Mouse (Mus musculus) intestine, embryonic 14.5 days (tissue): ENCODE results near the gene Epha6. TPM values are rescaled to one million over a fixed set of nuclear protein-coding genes. Genes with fewer than 3 reads are reported as not detected.

Experiments
- ATAC-seq: fragments of 200-750 bp; cut with Nextera tagmentation; replicated peaks from 2 replicates; pipeline ENCODE4 v1.8.0; 2017; ENCODE audit warnings: low read depth, moderate number of reproducible peaks, moderate TSS enrichment, moderate library complexity; ENCODE audit not compliant: low FRiP score, low TSS enrichment
- DNase-seq: peaks from one replicate; pipeline ENCODE4 v3.0.0-alpha.2; 2018; ENCODE audit warnings: low spot score
- H3K27ac ChIP-seq: fragments of 300-500 bp; sonication (generic); 2 replicates; pipeline ENCODE4 v1.5.1; 2014; ENCODE audit warnings: low read depth, mild to moderate bottlenecking, control low read depth
- H3K27me3 ChIP-seq: fragments of 300-500 bp; sonication (generic); replicated peaks from 2 replicates; pipeline ENCODE4 v1.6.1; 2014; ENCODE audit warnings: low read length, control low read depth; ENCODE audit not compliant: control insufficient read depth, insufficient read depth
- H3K36me3 ChIP-seq: fragments of 300-500 bp; sonication (generic); 2 replicates; pipeline ENCODE4 v1.6.1; 2014; ENCODE audit warnings: low read length, control low read depth; ENCODE audit not compliant: control insufficient read depth, insufficient read depth
- H3K4me1 ChIP-seq: fragments of 300-500 bp; sonication (generic); replicated peaks from 2 replicates; pipeline ENCODE4 v1.6.1; 2014; ENCODE audit warnings: low read length, control low read depth, mixed read lengths; ENCODE audit not compliant: control insufficient read depth, insufficient read depth
- H3K4me2 ChIP-seq: fragments of 300-500 bp; sonication (generic); 2 replicates; pipeline ENCODE4 v1.6.1; 2014; ENCODE audit warnings: low read length
- H3K4me3 ChIP-seq: fragments of 300-500 bp; sonication (generic); 2 replicates; pipeline ENCODE4 v1.5.1; 2014; ENCODE audit warnings: low read depth, low read length, control low read depth, mixed read lengths
- H3K9ac ChIP-seq: fragments of 300-500 bp; sonication (generic); 2 replicates; pipeline ENCODE4 v1.6.1; 2014; ENCODE audit warnings: mild to moderate bottlenecking, low read length
- H3K9me3 ChIP-seq: fragments of 300-500 bp; sonication (generic); 2 replicates; pipeline ENCODE4 v1.6.1; 2016; ENCODE audit warnings: low read length, control low read depth; ENCODE audit not compliant: control insufficient read depth
- WGBS: fragments of 180-500 bp; shearing (Covaris S2); extraction: QIAGEN DNeasy Blood & Tissue Kit; methylation state at CpG from one replicate; pipeline ENCODE4 v1.1.7; 2014; 5-methylcytosine and 5-hydroxymethylcytosine counted together
- polyA plus RNA-seq: library from polyadenylated mRNA; unstranded; fragments of >200 nt; fragmentation: Nextera tagmentation; extraction: Ambion mirVana; gene quantifications from 2 replicates; pipeline ENCODE4 v1.2.1, GENCODE M21; 2014

Gene Epha6
- polyA plus RNA-seq, 1 experiment from 2014 or later: 0.27 TPM

- 0 out of 2 replicates have a peak, but pooled peaks cover 5% of the 10 kb centered on the region for H3K4me1 ChIP-seq
- peak; percentile 97 for DNase-seq
- peak within 1 kb of the TSS; percentile 70 for H3K4me3 ChIP-seq
- peak within 1 kb of the TSS; percentile 99 for H3K27ac ChIP-seq
- H3K27me3 ChIP-seq: no peaks in the 10 kb centered on the region
- peak within 1 kb of the TSS; percentile 67 for H3K9ac ChIP-seq
- H3K9me3 ChIP-seq: no peaks in the 10 kb centered on the region
- peak within 1 kb of the TSS; percentile 69 for H3K4me2 ChIP-seq
- 0% methylated on average over 46 of the region's 46 CpGs for WGBS
- ATAC-seq: peak; percentile 98
- H3K36me3 ChIP-seq: no peaks in the 10 kb centered on the region
These were observed 966.1 kb downstream of the Epha6 start, which contains the start of gene Arl6 for GRCm38 (mm10) chr16:59639102-59639691. Gene Arl6 (minus strand): TSS chr16:59639391.

GRCm38 (mm10) chr16:59634598-59634997 lies 970.7 kb downstream of the Epha6 start:
- no peak for DNase-seq
- H3K27ac ChIP-seq: no peak overlapping the region
- no peak overlapping the region for H3K9ac ChIP-seq
- H3K4me2 ChIP-seq: no peak overlapping the region
- 0 out of 2 replicates have a peak, but pooled peaks cover 5% of the 10 kb centered on the region for H3K4me1 ChIP-seq
- ATAC-seq: no peak
- H3K36me3 ChIP-seq: peaks cover 8% of the 10 kb centered on the region; the same call in 1 of the 2 replicates
- no peak overlapping the region for H3K4me3 ChIP-seq
- no peaks in the 10 kb centered on the region for H3K27me3 ChIP-seq
- 84% methylated on average over 2 of the region's 2 CpGs for WGBS
- H3K9me3 ChIP-seq: no peaks in the 10 kb centered on the region

- H3K4me1 ChIP-seq: no peaks in the 10 kb centered on the region
- ATAC-seq (no peak), DNase-seq (no peak)
- H3K4me2 ChIP-seq: no peak overlapping the region
- no peak overlapping the region for H3K4me3 ChIP-seq
- H3K9me3 ChIP-seq: no peaks in the 10 kb centered on the region
- 94% methylated on average over 2 of the region's 2 CpGs for WGBS
- no peaks in the 10 kb centered on the region for H3K36me3 ChIP-seq
- H3K27ac ChIP-seq: no peak overlapping the region
- no peaks in the 10 kb centered on the region for H3K27me3 ChIP-seq
- no peak overlapping the region for H3K9ac ChIP-seq
These were observed 983.8 kb downstream of the Epha6 start for GRCm38 (mm10) chr16:59621554-59621953.

- WGBS: 31% methylated on average over 3 of the region's 3 CpGs
- no peak for DNase-seq
- Histone ChIP-seq H3K9me3 (no peaks in the 10 kb centered on the region), H3K9ac (no peak overlapping the region), H3K4me1 (no peaks in the 10 kb centered on the region), H3K36me3 (no peaks in the 10 kb centered on the region), H3K27me3 (no peaks in the 10 kb centered on the region), H3K4me3 (no peak overlapping the region), H3K27ac (no peak overlapping the region), H3K4me2 (no peak overlapping the region)
- ATAC-seq: no peak
These were observed 988.2 kb downstream of the Epha6 start for GRCm38 (mm10) chr16:59617167-59617566.

GRCm38 (mm10) chr16:59615675-59616074 lies 989.7 kb downstream of the Epha6 start:
- Histone ChIP-seq H3K27ac (no peak overlapping the region), H3K9me3 (no peaks in the 10 kb centered on the region), H3K27me3 (no peaks in the 10 kb centered on the region), H3K4me2 (no peak overlapping the region), H3K36me3 (no peaks in the 10 kb centered on the region), H3K4me1 (no peaks in the 10 kb centered on the region), H3K9ac (no peak overlapping the region), H3K4me3 (no peak overlapping the region)
- no peak for ATAC-seq
- WGBS: 76% methylated on average over 3 of the region's 3 CpGs
- DNase-seq: no peak

- Histone ChIP-seq H3K9ac (no peak overlapping the region), H3K4me2 (no peak overlapping the region), H3K4me1 (no peaks in the 10 kb centered on the region), H3K36me3 (no peaks in the 10 kb centered on the region), H3K27ac (no peak overlapping the region), H3K27me3 (no peaks in the 10 kb centered on the region), H3K9me3 (no peaks in the 10 kb centered on the region), H3K4me3 (no peak overlapping the region)
- DNase-seq (no peak), ATAC-seq (no peak)
- WGBS: 83% methylated on average over 1 of the region's 1 CpGs
These were observed 994.6 kb downstream of the Epha6 start for GRCm38 (mm10) chr16:59610750-59611149.

GRCm38 (mm10) chr16:59604078-59604781 lies 1001.1 kb downstream of the Epha6 start:
- DNase-seq (no peak), ATAC-seq (no peak)
- Histone ChIP-seq H3K36me3 (no peaks in the 10 kb centered on the region), H3K4me2 (no peak overlapping the region), H3K4me1 (peaks cover 5% of the 10 kb centered on the region; the same call in 1 of the 2 replicates), H3K9ac (no peak overlapping the region), H3K27me3 (no peaks in the 10 kb centered on the region), H3K9me3 (no peaks in the 10 kb centered on the region), H3K4me3 (no peak overlapping the region), H3K27ac (no peak overlapping the region)
- 76% methylated on average over 15 of the region's 15 CpGs for WGBS
